Mouse (Mus musculus) midbrain, embryonic 16.5 days (tissue): Measurements from ENCODE around the gene Ablim1. TPM values are rescaled to one million over a fixed set of nuclear protein-coding genes. Genes with fewer than 3 reads are reported as not detected.

Experiments used
- ATAC-seq: fragments of 200-750 bp; cut with Nextera tagmentation; 2 replicates; pipeline ENCODE4 v1.8.0; 2017; ENCODE audit warnings: moderate TSS enrichment
- H3K27ac ChIP-seq: fragments of 300-500 bp; sonication (generic); 2 replicates; pipeline ENCODE4 v1.5.1; 2014; ENCODE audit warnings: mild to moderate bottlenecking, low read length, mixed read lengths
- H3K27me3 ChIP-seq: fragments of 300-500 bp; sonication (generic); 2 replicates; pipeline ENCODE4 v1.6.1; 2014; ENCODE audit warnings: low read depth, low read length, mixed read lengths; ENCODE audit not compliant: control insufficient read depth, insufficient read depth
- H3K36me3 ChIP-seq: fragments of 300-500 bp; sonication (generic); 2 replicates; pipeline ENCODE4 v1.6.1; 2014; ENCODE audit warnings: mild to moderate bottlenecking, low read length, moderate library complexity, mixed read lengths; ENCODE audit not compliant: control insufficient read depth, insufficient read depth
- H3K4me1 ChIP-seq: fragments of 300-500 bp; sonication (generic); 2 replicates; pipeline ENCODE4 v1.6.1; 2014; ENCODE audit warnings: mild to moderate bottlenecking, low read length, mixed read lengths; ENCODE audit not compliant: control insufficient read depth, insufficient read depth
- H3K4me2 ChIP-seq: fragments of 300-500 bp; sonication (generic); 2 replicates; pipeline ENCODE4 v1.6.1; 2014; ENCODE audit warnings: mild to moderate bottlenecking, low read length, mixed read lengths
- H3K4me3 ChIP-seq: fragments of 300-500 bp; sonication (generic); 2 replicates; pipeline ENCODE4 v1.5.1; 2014; ENCODE audit warnings: low read depth, mild to moderate bottlenecking, low read length, moderate library complexity, mixed read lengths
- H3K9ac ChIP-seq: fragments of 300-500 bp; sonication (generic); 2 replicates; pipeline ENCODE4 v1.6.1; 2014; ENCODE audit warnings: low read depth, low read length, mixed read lengths
- H3K9me3 ChIP-seq: fragments of 300-500 bp; sonication (generic); replicated peaks from 2 replicates; pipeline ENCODE4 v1.6.1; 2014; ENCODE audit warnings: mild to moderate bottlenecking, low read length, mixed read lengths; ENCODE audit not compliant: control insufficient read depth, poor library complexity, severe bottlenecking
- WGBS: fragments of 180-500 bp; shearing (Covaris S2); extraction: QIAGEN DNeasy Blood & Tissue Kit; methylation state at CpG from one replicate; pipeline ENCODE4 v1.1.7; 2014; 5-methylcytosine and 5-hydroxymethylcytosine counted together
- polyA plus RNA-seq: library from polyadenylated mRNA; unstranded; fragments of >200 nt; fragmentation: Nextera tagmentation; extraction: Ambion mirVana; gene quantifications from 2 replicates; pipeline ENCODE4 v1.2.1, GENCODE M21; 2015

Ablim1 gene
- polyA plus RNA-seq, 1 experiment from 2014 or later: 66.2 TPM

DNA sequence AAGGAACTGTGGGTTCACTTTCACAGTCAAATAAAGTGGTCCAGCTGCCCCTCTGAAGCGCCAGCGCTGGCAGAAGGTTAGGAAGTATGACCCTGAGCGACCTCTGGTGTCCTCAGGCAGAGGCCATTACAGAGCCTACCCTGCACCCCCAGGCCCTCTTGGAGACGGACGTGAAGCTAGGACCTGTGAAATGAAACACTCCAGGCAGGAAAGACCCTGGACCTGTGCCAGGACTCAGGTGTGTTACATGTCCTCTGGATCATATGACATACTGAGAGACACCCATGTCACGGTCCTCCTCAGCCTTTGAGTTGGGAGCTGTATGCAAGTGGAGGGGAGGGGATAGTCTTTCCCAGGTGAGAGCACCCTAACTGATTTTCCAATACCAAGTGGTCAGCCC is 137.4 kb downstream of the Ablim1 start:
- H3K9ac ChIP-seq: no peak overlapping the region
- H3K36me3 ChIP-seq: peaks cover 6% of the 10 kb centered on the region; the same call in 1 of the 2 replicates
- no peak overlapping the region for H3K4me3 ChIP-seq
- ATAC-seq: no peak
- H3K4me2 ChIP-seq: no peak overlapping the region
- WGBS: 75% methylated on average over 6 of the region's 6 CpGs
- H3K4me1 ChIP-seq: no peaks in the 10 kb centered on the region
- no peaks in the 10 kb centered on the region for H3K27me3 ChIP-seq
- no peaks in the 10 kb centered on the region for H3K9me3 ChIP-seq
- H3K27ac ChIP-seq: no peak overlapping the region

DNA sequence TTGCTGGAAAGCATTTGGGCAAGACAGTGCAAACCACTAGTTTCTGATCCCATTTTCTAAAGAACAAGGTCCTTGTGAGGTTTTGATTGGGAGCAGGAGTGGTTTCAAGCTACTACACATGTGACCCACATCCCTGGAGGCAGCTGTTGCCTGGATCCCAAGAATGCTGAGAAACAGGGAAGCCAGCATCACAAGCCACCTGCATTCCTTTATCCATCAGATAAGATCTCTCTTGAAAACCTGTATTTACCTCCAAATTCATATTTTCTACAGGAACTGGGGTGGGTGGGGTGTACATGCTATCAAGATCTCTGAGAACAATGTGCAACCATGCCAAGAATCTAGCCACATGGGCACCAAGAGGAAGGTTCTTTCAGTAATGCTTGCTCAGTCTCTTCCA is 139.6 kb downstream of the Ablim1 start:
- Histone ChIP-seq H3K36me3 (peaks cover 8% of the 10 kb centered on the region; the same call in 1 of the 2 replicates), H3K4me1 (no peaks in the 10 kb centered on the region), H3K27me3 (no peaks in the 10 kb centered on the region), H3K9ac (no peak overlapping the region), H3K9me3 (no peaks in the 10 kb centered on the region), H3K27ac (no peak overlapping the region), H3K4me3 (no peak overlapping the region), H3K4me2 (no peak overlapping the region)
- ATAC-seq: no peak

DNA sequence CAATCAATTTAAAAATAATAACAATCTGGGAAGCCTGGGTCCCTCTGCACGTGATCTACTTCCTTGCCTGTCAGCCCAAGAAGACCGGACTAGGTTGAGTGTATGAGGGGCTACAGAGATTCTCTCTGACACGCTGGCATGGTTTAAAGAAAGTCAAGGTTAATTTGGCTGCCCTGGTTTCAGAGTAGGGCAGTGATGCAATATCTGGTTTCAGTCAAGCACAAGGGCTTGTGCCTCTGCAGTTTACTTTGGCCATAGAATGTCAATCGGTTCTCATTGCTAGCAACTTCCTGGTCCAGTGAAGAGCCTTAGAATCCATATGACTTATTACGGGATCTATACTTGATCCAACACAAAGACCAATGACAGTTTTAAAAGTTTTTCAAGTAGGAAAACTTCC is 140.2 kb downstream of the Ablim1 start:
- ATAC-seq: no peak

DNA sequence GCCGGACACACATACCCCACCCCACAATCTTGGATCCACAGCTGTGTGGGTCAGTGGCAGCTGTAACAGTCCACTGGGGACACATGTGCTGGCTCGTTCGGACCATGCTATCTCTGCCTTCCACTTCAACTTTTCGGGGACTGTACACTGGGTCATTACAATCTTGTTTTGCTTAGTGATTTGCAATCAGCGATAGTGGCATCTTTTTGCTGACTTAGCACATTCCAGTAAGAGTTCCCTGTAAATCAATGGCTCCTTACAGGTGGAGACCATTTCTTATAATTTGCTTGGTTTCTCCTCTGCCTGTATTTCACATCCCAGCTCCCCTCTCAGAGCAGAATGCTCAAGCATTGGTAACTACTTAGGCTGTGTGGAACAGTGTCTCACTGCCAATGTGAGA is 140.7 kb downstream of the Ablim1 start:
- 88% methylated on average over 5 of the region's 5 CpGs for WGBS
- no peaks in the 10 kb centered on the region for H3K27me3 ChIP-seq
- H3K9me3 ChIP-seq: no peaks in the 10 kb centered on the region
- no peak overlapping the region for H3K27ac ChIP-seq
- no peak for ATAC-seq
- no peak overlapping the region for H3K9ac ChIP-seq
- H3K4me1 ChIP-seq: no peaks in the 10 kb centered on the region
- H3K4me3 ChIP-seq: no peak overlapping the region
- H3K4me2 ChIP-seq: no peak overlapping the region
- peaks cover 8% of the 10 kb centered on the region; the same call in 1 of the 2 replicates for H3K36me3 ChIP-seq

More for the DNA sequence above, 140.2 kb downstream of the Ablim1 start:
- Histone ChIP-seq H3K9ac (no peak overlapping the region), H3K4me3 (no peak overlapping the region), H3K4me1 (no peaks in the 10 kb centered on the region), H3K36me3 (peaks cover 8% of the 10 kb centered on the region; the same call in 1 of the 2 replicates), H3K9me3 (no peaks in the 10 kb centered on the region), H3K4me2 (no peak overlapping the region), H3K27ac (no peak overlapping the region), H3K27me3 (no peaks in the 10 kb centered on the region)
- WGBS: 91% methylated on average over 5 of the region's 5 CpGs

DNA sequence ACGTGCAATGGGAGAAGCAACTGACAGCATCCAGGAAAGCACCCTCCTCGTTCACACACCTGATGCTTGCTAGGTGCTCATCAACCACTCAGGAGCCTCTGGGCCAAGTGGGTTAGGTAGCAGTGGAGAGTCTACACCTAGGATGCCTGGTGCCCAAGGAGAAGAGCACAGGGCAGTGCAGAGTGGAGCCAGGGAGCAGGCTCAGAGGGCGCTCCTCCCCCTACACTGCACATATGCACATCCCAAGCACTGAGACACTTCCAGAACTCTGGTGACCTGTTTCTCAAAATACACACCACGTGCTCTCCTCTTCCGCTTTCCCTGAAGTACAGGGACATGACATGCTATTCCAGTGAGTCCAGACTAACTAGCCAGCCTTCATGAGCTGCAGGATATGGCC is 142.4 kb downstream of the Ablim1 start:
- Histone ChIP-seq H3K27ac (no peak overlapping the region), H3K4me3 (no peak overlapping the region), H3K4me2 (no peak overlapping the region), H3K9me3 (no peaks in the 10 kb centered on the region), H3K27me3 (no peaks in the 10 kb centered on the region), H3K4me1 (no peaks in the 10 kb centered on the region), H3K9ac (no peak overlapping the region), H3K36me3 (peaks cover 8% of the 10 kb centered on the region; the same call in 1 of the 2 replicates)
- WGBS: 90% methylated on average over 5 of the region's 5 CpGs
- no peak for ATAC-seq

DNA sequence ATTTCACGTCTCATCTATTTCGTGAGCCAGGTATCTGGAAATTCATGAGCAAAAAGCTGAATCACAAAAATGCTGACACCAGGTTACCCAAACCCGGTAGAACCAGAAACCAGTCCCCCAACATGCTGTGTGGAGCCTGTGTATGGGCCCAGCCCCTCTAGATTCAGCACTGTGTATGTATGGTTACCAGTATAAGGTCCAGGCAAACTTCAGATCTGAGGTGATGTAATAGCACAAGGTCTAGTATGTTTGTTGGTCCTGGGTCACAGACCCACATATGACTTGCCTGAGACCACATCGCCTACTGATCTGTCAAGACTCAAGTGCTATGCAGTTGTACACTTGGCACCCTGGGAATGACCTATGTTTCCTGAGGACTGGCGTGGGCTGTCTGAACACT is 143.8 kb downstream of the Ablim1 start:
- H3K9me3 ChIP-seq: no peaks in the 10 kb centered on the region

DNA sequence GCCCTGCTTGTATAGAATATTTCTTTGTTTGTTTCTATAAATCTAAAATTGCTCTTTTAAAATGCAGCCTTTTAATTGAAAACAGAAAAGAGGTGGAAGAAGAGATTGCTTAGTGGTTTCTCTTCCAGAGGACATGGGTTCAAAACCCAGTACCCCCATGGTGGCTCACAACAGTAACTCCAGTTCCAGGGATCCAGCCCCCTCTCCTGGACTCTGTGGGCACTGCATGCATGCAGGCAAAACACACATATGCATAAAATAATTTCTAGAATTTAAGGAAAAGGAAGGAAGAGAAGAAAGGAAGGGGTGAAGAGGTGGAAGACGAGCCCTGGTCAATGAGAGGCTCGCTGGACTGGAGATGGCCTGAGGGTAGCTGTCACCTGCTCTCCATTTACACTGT is 145.2 kb downstream of the Ablim1 start:
- 91% methylated on average over 2 of the region's 2 CpGs for WGBS
- Histone ChIP-seq H3K27me3 (no peaks in the 10 kb centered on the region), H3K27ac (no peak overlapping the region), H3K4me3 (no peak overlapping the region), H3K4me2 (no peak overlapping the region), H3K9ac (no peak overlapping the region), H3K36me3 (peaks cover 8% of the 10 kb centered on the region; the same call in 1 of the 2 replicates), H3K4me1 (no peaks in the 10 kb centered on the region), H3K9me3 (no peaks in the 10 kb centered on the region)
- no peak for ATAC-seq

More for the DNA sequence above, 143.8 kb downstream of the Ablim1 start:
- Histone ChIP-seq H3K4me2 (no peak overlapping the region), H3K4me3 (no peak overlapping the region), H3K27me3 (no peaks in the 10 kb centered on the region), H3K36me3 (peaks cover 8% of the 10 kb centered on the region; the same call in 1 of the 2 replicates), H3K9ac (no peak overlapping the region), H3K4me1 (no peaks in the 10 kb centered on the region), H3K27ac (no peak overlapping the region)
- no peak for ATAC-seq
- 84% methylated on average over 5 of the region's 5 CpGs for WGBS

DNA sequence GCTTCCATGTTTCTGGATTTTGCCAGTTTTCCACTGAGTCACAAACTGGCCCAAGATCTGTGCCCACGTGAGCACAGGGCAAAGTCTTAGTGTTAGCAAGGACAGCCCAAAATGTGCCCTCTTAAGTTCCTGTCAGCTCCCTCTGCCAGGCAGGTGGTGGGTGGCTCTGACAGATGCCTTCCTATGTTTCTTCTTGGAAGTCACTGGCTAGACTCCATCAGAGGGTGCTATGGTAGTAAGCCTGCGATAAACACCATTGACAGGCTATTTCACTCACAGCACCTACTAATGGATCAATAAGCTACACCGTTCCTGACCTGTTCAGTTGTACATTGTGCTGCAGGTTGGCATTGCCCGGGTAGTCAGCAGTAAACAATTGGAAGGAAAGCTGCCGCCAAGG is 147.0 kb downstream of the Ablim1 start:
- no peak overlapping the region for H3K9ac ChIP-seq
- peaks cover 4% of the 10 kb centered on the region; the same call in 1 of the 2 replicates for H3K36me3 ChIP-seq
- 90% methylated on average over 5 of the region's 5 CpGs for WGBS
- H3K4me2 ChIP-seq: no peak overlapping the region
- no peaks in the 10 kb centered on the region for H3K4me1 ChIP-seq
- H3K27me3 ChIP-seq: no peaks in the 10 kb centered on the region
- H3K27ac ChIP-seq: no peak overlapping the region
- no peak for ATAC-seq
- H3K4me3 ChIP-seq: no peak overlapping the region
- no peaks in the 10 kb centered on the region for H3K9me3 ChIP-seq

DNA sequence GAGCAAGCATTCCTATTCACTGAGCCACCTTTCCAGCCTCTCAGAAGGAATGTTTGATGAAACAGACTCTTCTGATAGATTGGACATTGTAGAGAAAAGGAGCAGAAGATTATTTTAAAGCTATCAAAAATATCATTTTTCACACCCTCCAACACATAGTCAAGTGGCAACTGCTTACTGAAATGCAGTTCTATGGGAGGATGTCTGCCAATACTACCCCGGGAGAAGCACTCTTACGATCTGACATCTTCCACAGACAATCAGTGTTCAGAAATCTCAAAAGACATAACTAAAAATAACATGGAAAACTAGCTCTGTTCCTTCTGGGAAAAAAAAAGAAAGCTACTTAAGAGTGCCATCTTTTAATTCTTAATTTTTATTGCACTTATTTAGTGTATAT is 149.8 kb downstream of the Ablim1 start:
- Histone ChIP-seq H3K4me2 (no peak overlapping the region), H3K9ac (no peak overlapping the region), H3K27ac (no peak overlapping the region), H3K9me3 (no peaks in the 10 kb centered on the region), H3K27me3 (no peaks in the 10 kb centered on the region), H3K36me3 (no peaks in the 10 kb centered on the region), H3K4me3 (no peak overlapping the region), H3K4me1 (no peaks in the 10 kb centered on the region; the same call in 1 of the 2 replicates)
- no peak for ATAC-seq
- WGBS: 73% methylated on average over 2 of the region's 2 CpGs
